In genomic region chr3:96634928-96635879, GRCm38 (mm10) we compare ENCODE assay signal across 8 mouse cellular contexts. TPM values are rescaled to one million over a fixed set of nuclear protein-coding genes. Genes with fewer than 3 reads are reported as not detected.
DNase-seq lines count a peak whose midpoint lies in the region; ATAC-seq lines count a peak whose summit lies in the region.

TSS of gene Pex11b (plus strand) at chr3:96635376.
TSS of gene Gm42957 (plus strand) at chr3:96635474.

- peak; percentile 91 for ATAC-seq in erythroblast, adult 5-6 weeks (replicated peaks; ENCODE audit: low FRiP score, poor library complexity, severe bottlenecking)
- peak; percentile 94 for ATAC-seq in kidney, embryonic 15.5 days (replicated peaks; ENCODE audit: low FRiP score)
- ATAC-seq in monocyte, adult 5-6 weeks (replicated peaks; ENCODE audit: insufficient number of reproducible peaks, low FRiP score, low TSS enrichment, poor library complexity, severe bottlenecking) = peak; percentile 70

- peak within 1 kb of the TSS; percentile 98 for H3K27ac ChIP-seq in heart, embryonic 10.5 days
- H3K27ac ChIP-seq in kidney, embryonic 15.5 days = peak within 1 kb of the TSS; percentile 95

- no peaks in the 10 kb centered on the region for H3K27me3 ChIP-seq in heart, embryonic 10.5 days (ENCODE audit: insufficient read depth, poor library complexity, severe bottlenecking)
- no peaks in the 10 kb centered on the region for H3K27me3 ChIP-seq in kidney, embryonic 15.5 days

- peak within 1 kb of the TSS; percentile 91 for H3K9ac ChIP-seq in kidney, embryonic 15.5 days

- peak; percentile 83 to 85 for DNase-seq in B cell, adult 2 months
- peak; percentile 96 for DNase-seq in brain, adult 2 months (ENCODE audit: low read depth, low spot score)
- peak; percentile 94 for DNase-seq in heart, embryonic 10.5 days (ENCODE audit: low spot score)
- DNase-seq in liver = peak; percentile 85
- DNase-seq in spleen, postnatal 4 days (ENCODE audit: low spot score in 2 of 2) = peak; percentile 81 to 92

- peaks cover 33% of the 10 kb centered on the region for H3K4me1 ChIP-seq in heart, embryonic 10.5 days
- peaks cover 34% of the 10 kb centered on the region for H3K4me1 ChIP-seq in kidney, embryonic 15.5 days

- 2% methylated on average over 60 of the region's 60 CpGs for WGBS in heart, embryonic 10.5 days
- 2% methylated on average over 60 of the region's 60 CpGs for WGBS in kidney, embryonic 15.5 days

- H3K4me3 ChIP-seq in heart, embryonic 10.5 days = peak within 1 kb of the TSS; percentile 98
- H3K4me3 ChIP-seq in kidney, embryonic 15.5 days (replicated peaks) = peak within 1 kb of the TSS; percentile 93

- no peaks in the 10 kb centered on the region for H3K9me3 ChIP-seq in heart, embryonic 10.5 days
- H3K9me3 ChIP-seq in kidney, embryonic 15.5 days (replicated peaks) = no peaks in the 10 kb centered on the region

- H3K36me3 ChIP-seq in heart, embryonic 10.5 days = peaks cover 54% of the 10 kb centered on the region
- peaks cover 60% of the 10 kb centered on the region for H3K36me3 ChIP-seq in kidney, embryonic 15.5 days

- peak within 1 kb of the TSS; percentile 81 for H3K4me2 ChIP-seq in kidney, embryonic 15.5 days

RNA-seq across cellular contexts. Expression of gene Pex11b, which starts in this region (rescaled TPM):
- 7.7 and 22.1 TPM in 2 replicates for total RNA-seq in erythroblast, adult 5-6 weeks (2015; ENCODE audit: low replicate concordance)
- total RNA-seq in erythroblast, adult 5-6 weeks (2017; ENCODE audit: low replicate concordance) = 2.6 and 7.1 TPM in 2 replicates
- polyA plus RNA-seq in heart, embryonic 10.5 days (2016; fragmentation: Nextera tagmentation; extraction: Ambion mirVana) = 37.1 and 39.0 TPM in 2 replicates
- 54.9 and 56.8 TPM in 2 replicates for polyA plus RNA-seq in kidney, embryonic 15.5 days (2015; fragmentation: Nextera tagmentation; extraction: Ambion mirVana)
- 11.2 to 27.1 TPM (median 22.5 TPM) in 3 replicates for total RNA-seq in monocyte, adult 5-6 weeks (2017)

RNA-seq across cellular contexts. Expression of gene Gm42957, which starts in this region (rescaled TPM):
- not detected in 2 replicates for total RNA-seq in erythroblast, adult 5-6 weeks (2015; ENCODE audit: low replicate concordance)
- total RNA-seq in erythroblast, adult 5-6 weeks (2017; ENCODE audit: low replicate concordance) = not detected in 2 replicates
- 0.10 and 0.26 TPM in 2 replicates for polyA plus RNA-seq in heart, embryonic 10.5 days (2016; fragmentation: Nextera tagmentation; extraction: Ambion mirVana)
- 0.09 and 0.17 TPM in 2 replicates for polyA plus RNA-seq in kidney, embryonic 15.5 days (2015; fragmentation: Nextera tagmentation; extraction: Ambion mirVana)
- 0.19 TPM in 1 of 3 replicates, not detected in the others for total RNA-seq in monocyte, adult 5-6 weeks (2017)

Comparison
In these comparisons a context has a peak if more than half of its experiments do, and no peak if none do; other contexts are left out.
1. Peak in every context shown above with its lines: DNase-seq, ATAC-seq, H3K4me3 ChIP-seq and H3K27ac ChIP-seq.